Mouse (Mus musculus): Measurements from ENCODE around the gene Mrpl12. TPM values are rescaled to one million over a fixed set of nuclear protein-coding genes. Genes with fewer than 3 reads are reported as not detected.
A peak's percentile ranks its signal among the peaks of the same experiment; 100 is the strongest.
"Not testable (repeated sequence)": the region's sequence is repeated elsewhere in the genome, so short reads cannot be mapped to it uniquely, and the experiment has no call there.

Gene Mrpl12
- polyA plus RNA-seq, 1 experiment from 2014 or later, result 166 TPM

DNA sequence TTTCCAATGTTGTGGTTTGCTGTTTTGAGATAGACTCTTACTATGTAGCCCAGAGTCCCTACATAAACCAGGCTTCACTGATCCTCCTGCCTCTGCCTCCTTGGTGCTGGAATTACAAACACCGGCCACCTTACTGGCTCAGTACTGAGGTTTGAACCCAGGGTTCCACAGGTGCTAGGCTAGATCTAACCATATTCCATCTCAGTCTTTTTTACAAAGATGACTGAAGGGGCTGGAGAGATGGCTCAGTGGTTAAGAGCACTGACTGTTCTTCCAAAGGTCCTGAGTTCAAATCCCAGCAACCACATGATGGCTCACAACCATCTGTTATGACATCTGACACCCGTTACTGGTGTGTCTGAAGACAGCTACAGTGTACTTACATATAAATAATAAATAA is 29.8 kb downstream of the Mrpl12 start:
- H3K4me3 ChIP-seq (replicated peaks); H3K27me3 ChIP-seq: not testable (repeated sequence)
- 89% methylated on average over 2 of the region's 2 CpGs for WGBS

DNA sequence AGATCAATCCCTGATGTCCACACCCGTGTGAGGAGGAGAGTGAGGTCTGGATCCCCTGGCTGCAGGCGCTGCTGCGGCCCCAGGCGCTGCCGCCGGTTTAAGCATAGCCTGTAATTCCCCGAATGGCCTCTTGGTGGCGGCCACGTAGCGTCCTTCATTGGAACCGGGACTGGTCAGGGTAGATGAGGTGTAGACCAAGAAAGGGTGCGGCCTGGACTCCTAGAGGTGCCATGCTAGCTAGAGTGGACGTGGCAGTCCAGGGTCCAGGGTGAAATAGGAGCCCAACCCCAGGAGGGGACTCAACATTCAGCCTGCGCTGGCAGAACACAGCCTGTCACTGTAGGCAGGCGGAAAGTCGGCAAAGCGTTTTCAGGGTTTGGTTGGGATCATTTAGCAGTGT is 31.2 kb downstream of the Mrpl12 start:
- no peak overlapping the region for H3K27ac ChIP-seq
- peak; percentile 71 for ATAC-seq (replicated peaks; ENCODE audit: low FRiP score)
- H3K4me1 ChIP-seq, result peaks cover 37% of the 10 kb centered on the region
- no peak overlapping the region for H3K4me2 ChIP-seq
- no peak overlapping the region for H3K4me3 ChIP-seq (replicated peaks)
- H3K27me3 ChIP-seq, result no peaks in the 10 kb centered on the region
- H3K9ac ChIP-seq, result no peak overlapping the region
- H3K36me3 ChIP-seq, result no peaks in the 10 kb centered on the region
- WGBS, result 17% methylated on average over 17 of the region's 17 CpGs
- no peaks in the 10 kb centered on the region for H3K9me3 ChIP-seq (replicated peaks)

More for the DNA sequence above, 29.8 kb downstream of the Mrpl12 start:
- not testable (repeated sequence) for H3K9ac ChIP-seq; ATAC-seq (replicated peaks; ENCODE audit: low FRiP score); H3K9me3 ChIP-seq (replicated peaks); H3K27ac ChIP-seq; H3K4me2 ChIP-seq; H3K36me3 ChIP-seq
- H3K4me1 ChIP-seq, result peaks cover 33% of the 10 kb centered on the region

DNA sequence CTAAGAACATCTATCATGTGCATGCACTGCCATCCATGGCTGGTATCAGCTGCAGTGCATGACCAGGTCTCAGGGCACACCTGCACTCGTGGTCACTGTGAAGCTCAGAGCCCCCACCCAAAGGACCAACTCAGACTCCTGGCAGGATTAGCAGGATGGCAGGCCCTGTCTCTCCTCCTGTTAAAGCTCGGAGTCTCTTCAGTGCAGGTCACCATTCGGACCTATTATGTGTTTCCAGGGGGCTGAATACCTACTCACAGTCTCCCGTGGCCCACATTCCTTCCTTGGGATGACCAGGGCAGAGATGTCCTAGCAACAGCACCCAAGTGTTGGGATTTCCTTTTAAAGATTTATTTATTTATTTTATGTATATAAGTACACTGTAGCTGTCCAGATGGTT is 32.7 kb downstream of the Mrpl12 start:
- no peak for ATAC-seq (replicated peaks; ENCODE audit: low FRiP score)
- Histone ChIP-seq H3K9ac (no peak overlapping the region), H3K4me1 (peaks cover 31% of the 10 kb centered on the region), H3K27ac (no peak overlapping the region), H3K27me3 (no peaks in the 10 kb centered on the region), H3K4me2 (no peak overlapping the region), H3K9me3 (replicated peaks) (no peaks in the 10 kb centered on the region), H3K36me3 (no peaks in the 10 kb centered on the region), H3K4me3 (replicated peaks) (no peak overlapping the region)
- WGBS, result 89% methylated on average over 4 of the region's 4 CpGs

DNA sequence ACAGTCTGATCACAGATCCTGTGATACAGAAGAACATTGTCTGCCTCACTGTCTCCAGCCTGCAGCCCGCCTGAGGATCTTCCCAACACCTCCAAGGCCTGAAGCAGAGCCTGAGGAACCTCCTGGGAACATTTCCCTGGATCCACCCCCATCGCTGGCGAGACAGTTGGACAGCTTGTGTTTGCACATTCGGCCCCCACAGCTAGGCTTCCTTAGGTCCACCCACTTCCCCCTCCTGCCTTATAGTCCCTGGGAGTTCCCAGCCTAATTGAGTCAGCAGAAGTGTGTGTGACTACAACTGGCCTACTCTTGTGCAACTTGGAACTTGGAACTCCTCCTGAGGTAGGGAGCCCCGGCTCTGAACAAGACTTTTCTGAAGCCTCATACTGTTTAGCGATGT is 33.6 kb downstream of the Mrpl12 start:
- Histone ChIP-seq H3K4me2 (no peak overlapping the region; the same call in 1 of the 2 replicates), H3K4me1 (peaks cover 26% of the 10 kb centered on the region), H3K27ac (peak overlapping the region; percentile 20; the same call in 1 of the 2 replicates), H3K36me3 (no peaks in the 10 kb centered on the region), H3K4me3 (replicated peaks) (no peak overlapping the region), H3K27me3 (no peaks in the 10 kb centered on the region), H3K9ac (no peak overlapping the region), H3K9me3 (replicated peaks) (no peaks in the 10 kb centered on the region)
- no peak for ATAC-seq (replicated peaks; ENCODE audit: low FRiP score)
- WGBS, result 56% methylated on average over 6 of the region's 6 CpGs

DNA sequence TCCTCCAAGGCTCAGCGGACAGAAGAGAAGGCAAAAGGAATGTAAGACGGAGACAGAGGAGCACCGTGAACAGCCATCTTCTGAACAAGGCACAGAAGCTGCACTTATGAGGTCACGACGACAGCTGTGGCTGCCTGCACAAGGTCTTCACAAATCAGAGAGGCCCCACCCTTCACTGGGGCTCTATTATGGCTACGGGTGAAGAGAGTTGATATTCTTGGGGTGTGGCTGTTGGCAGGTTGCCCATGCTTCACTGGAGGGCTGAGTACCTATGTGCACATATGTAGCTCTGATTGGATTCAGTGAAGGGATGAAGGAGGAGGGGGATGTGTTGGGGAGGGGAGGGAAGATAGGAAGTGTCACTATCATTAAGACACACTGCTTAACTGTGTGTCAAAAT is 34.1 kb downstream of the Mrpl12 start:
- WGBS, result 65% methylated on average over 6 of the region's 6 CpGs
- H3K9ac ChIP-seq, result no peak overlapping the region
- H3K4me1 ChIP-seq, result peaks cover 23% of the 10 kb centered on the region
- H3K4me2 ChIP-seq, result no peak overlapping the region; the same call in 1 of the 2 replicates
- H3K9me3 ChIP-seq (replicated peaks), result no peaks in the 10 kb centered on the region
- no peaks in the 10 kb centered on the region for H3K27me3 ChIP-seq
- H3K4me3 ChIP-seq (replicated peaks), result no peak overlapping the region
- H3K27ac ChIP-seq, result no peak overlapping the region
- H3K36me3 ChIP-seq, result no peaks in the 10 kb centered on the region
- no peak for ATAC-seq (replicated peaks; ENCODE audit: low FRiP score)

DNA sequence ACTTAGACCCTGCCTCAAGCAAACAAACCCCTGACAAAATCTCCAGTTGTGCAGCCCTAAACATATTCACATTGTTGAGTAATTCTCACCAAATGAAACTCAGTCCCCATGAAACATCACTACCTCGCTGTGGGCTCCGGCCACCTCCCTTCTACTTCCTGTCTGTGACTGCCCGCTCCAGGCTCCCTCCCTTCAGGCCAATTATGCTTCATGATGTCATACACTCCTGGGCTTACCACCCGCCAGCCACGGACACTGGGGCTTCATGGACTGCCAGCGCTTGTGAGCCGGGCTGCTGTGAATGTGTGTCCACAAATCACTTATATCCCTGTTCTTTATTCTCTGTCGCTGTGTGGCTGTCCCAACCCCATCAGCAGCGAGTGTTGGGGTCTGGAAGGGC is 35.3 kb downstream of the Mrpl12 start:
- Histone ChIP-seq H3K9ac (no peak overlapping the region), H3K36me3 (no peaks in the 10 kb centered on the region), H3K27ac (peak overlapping the region; percentile 15; the same call in 1 of the 2 replicates), H3K27me3 (no peaks in the 10 kb centered on the region), H3K4me2 (peak overlapping the region; percentile 20; the same call in 1 of the 2 replicates), H3K4me3 (replicated peaks) (no peak overlapping the region), H3K4me1 (peaks cover 23% of the 10 kb centered on the region), H3K9me3 (replicated peaks) (no peaks in the 10 kb centered on the region)
- WGBS, result 30% methylated on average over 9 of the region's 9 CpGs
- no peak for ATAC-seq (replicated peaks; ENCODE audit: low FRiP score)

DNA sequence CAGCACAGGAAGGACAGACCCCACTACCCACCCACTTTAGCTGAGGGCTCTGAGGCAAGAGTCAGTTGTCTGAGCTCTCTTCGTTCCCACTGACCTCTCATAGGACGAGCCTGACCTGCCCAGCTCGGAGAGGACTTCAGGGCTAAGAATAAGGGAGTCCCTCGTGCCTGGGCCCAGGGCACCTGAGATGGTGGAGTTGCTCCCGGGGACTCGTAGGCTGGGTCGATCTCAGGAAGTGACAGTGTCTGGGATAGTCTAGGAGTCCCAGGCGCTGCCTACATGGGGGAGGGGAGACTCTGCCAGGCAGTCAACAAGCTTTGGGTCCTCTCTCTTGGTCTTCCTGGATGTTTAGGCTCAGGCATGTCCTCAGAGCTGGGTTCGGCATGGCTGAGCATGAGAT is 36.1 kb downstream of the Mrpl12 start:
- Histone ChIP-seq H3K27ac (no peak overlapping the region), H3K27me3 (no peaks in the 10 kb centered on the region), H3K9ac (no peak overlapping the region), H3K4me1 (peaks cover 23% of the 10 kb centered on the region), H3K36me3 (no peaks in the 10 kb centered on the region), H3K4me3 (replicated peaks) (no peak overlapping the region), H3K4me2 (no peak overlapping the region), H3K9me3 (replicated peaks) (no peaks in the 10 kb centered on the region)
- WGBS, result 63% methylated on average over 9 of the region's 9 CpGs
- ATAC-seq (replicated peaks; ENCODE audit: low FRiP score), result no peak

DNA sequence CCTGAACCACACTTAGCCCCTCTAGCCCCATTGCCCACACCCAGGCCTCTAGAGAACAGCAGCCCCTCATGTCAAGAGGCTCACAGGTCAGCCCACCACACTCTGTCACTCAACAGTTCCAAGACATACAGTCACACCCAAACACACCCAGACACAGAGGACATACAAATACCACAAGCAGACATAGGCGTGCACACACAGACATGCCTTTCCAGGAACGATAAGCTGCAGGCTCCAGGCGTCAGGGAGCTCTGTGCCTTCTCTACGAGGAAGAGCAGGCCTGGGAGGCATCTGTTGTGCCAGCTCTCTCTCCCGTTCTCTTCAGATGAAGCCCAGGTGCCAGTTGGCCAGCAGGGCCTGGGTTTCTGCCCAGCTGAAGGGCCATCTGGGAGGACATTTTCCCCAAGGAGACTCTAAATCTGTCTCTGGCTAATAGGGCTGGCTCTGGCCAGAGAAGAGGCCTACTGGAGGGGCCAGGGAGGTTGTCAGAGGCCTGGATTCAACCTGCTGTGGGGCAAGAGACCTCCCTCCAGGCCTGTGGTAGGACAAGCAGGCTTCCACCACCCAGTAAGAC is 36.6 kb downstream of the Mrpl12 start:
- H3K27ac ChIP-seq, result no peak overlapping the region
- 83% methylated on average over 5 of the region's 5 CpGs for WGBS
- H3K36me3 ChIP-seq, result no peaks in the 10 kb centered on the region
- no peaks in the 10 kb centered on the region for H3K9me3 ChIP-seq (replicated peaks)
- no peak overlapping the region for H3K4me2 ChIP-seq
- no peak overlapping the region for H3K9ac ChIP-seq
- no peak for ATAC-seq (replicated peaks; ENCODE audit: low FRiP score)
- H3K4me1 ChIP-seq, result peaks cover 20% of the 10 kb centered on the region
- H3K27me3 ChIP-seq, result no peaks in the 10 kb centered on the region
- H3K4me3 ChIP-seq (replicated peaks), result no peak overlapping the region

DNA sequence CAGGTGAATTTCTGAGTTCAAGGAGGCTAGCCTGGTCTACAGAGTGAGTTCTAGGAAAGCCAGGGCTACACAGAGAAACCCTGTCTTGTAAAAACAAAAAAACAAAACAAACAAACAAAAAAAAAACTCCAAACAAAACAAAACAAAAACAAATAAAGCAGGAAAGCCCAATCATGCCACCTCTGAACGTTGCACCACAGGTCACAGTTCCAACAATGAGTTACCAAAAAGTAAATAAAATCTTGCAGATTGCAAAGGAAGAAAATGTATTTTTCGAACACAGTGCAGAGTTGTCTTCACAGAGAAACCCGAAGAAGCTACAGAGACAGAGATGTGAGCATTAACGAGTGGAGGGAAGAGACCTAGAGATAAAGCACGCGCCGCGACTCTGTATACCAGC is 38.2 kb downstream of the Mrpl12 start:
- WGBS, result 85% methylated on average over 8 of the region's 8 CpGs
- H3K4me1 ChIP-seq, result peaks cover 20% of the 10 kb centered on the region
- no peak for ATAC-seq (replicated peaks; ENCODE audit: low FRiP score)

DNA sequence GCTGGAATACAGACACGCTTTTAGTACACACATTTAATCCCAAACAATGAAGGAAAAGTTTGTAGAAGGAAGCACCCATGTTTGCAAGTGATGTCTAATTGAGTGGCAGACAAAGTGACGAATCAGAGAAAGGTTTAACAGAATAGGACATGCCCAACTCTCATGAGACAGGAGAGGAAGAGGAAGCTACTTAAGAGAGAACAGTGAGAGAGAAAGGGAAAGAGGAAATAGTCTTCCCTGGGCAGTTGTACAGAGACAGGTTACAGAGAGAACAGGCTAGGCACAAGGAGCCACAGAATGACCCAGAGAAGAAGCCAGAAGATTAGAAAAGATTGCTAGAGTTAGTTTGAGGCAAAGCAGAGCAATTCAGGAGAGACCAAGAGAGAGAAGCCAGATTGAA is 41.5 kb downstream of the Mrpl12 start:
- peaks cover 36% of the 10 kb centered on the region for H3K27me3 ChIP-seq
- ATAC-seq (replicated peaks; ENCODE audit: low FRiP score), result no peak

More for the DNA sequence above, 38.2 kb downstream of the Mrpl12 start:
- Histone ChIP-seq H3K36me3 (no peaks in the 10 kb centered on the region), H3K27ac (no peak overlapping the region), H3K4me3 (replicated peaks) (no peak overlapping the region), H3K9ac (no peak overlapping the region), H3K9me3 (replicated peaks) (no peaks in the 10 kb centered on the region), H3K4me2 (no peak overlapping the region), H3K27me3 (peaks cover 3% of the 10 kb centered on the region)

DNA sequence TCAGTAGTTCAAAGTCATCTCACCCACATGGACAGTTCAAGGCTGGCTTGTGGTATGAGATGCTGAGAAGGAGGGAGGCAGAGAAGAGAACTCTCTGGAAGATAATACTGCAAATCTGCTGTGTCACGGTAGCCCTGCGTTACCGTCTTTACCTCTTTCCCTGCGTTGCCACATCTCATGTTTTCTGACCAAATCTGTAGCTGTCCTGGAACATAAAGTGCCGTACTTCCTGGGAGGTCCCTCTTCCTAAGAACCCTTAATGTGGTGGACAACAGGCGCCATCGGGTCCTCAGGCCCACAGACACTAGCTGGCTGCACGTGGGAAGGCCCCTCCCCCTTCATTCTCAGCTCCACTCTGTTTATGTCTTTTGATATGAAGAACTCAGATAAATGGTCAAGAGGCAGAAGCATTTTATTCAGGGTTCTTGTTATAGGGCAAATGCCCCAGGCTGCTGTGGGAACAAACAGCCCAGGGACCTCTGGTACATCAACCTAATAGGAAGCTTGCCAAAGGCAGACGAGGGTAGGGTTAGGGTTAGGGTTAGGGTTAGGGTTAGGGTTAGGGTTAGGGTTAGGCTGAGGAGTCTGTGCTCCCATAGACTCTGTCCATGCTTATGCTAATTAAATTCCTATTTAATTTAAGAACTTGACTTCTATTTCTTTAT is 43.4 kb downstream of the Mrpl12 start:
- ATAC-seq (replicated peaks; ENCODE audit: low FRiP score), result no peak
- H3K9me3 ChIP-seq (replicated peaks), result no peaks in the 10 kb centered on the region
- no peak overlapping the region for H3K4me3 ChIP-seq (replicated peaks)
- H3K9ac ChIP-seq, result no peak overlapping the region
- H3K36me3 ChIP-seq, result no peaks in the 10 kb centered on the region
- H3K4me1 ChIP-seq, result peaks cover 18% of the 10 kb centered on the region
- H3K27me3 ChIP-seq, result peaks cover 54% of the 10 kb centered on the region
- no peak overlapping the region for H3K4me2 ChIP-seq
- H3K27ac ChIP-seq, result no peak overlapping the region
- WGBS, result 78% methylated on average over 9 of the region's 9 CpGs

More for the DNA sequence above, 41.5 kb downstream of the Mrpl12 start:
- Histone ChIP-seq H3K4me3 (replicated peaks) (no peak overlapping the region), H3K27ac (no peak overlapping the region), H3K36me3 (no peaks in the 10 kb centered on the region), H3K9ac (no peak overlapping the region), H3K4me2 (no peak overlapping the region), H3K4me1 (peaks cover 10% of the 10 kb centered on the region), H3K9me3 (replicated peaks) (no peaks in the 10 kb centered on the region)
- WGBS, result 79% methylated on average over 2 of the region's 2 CpGs

DNA sequence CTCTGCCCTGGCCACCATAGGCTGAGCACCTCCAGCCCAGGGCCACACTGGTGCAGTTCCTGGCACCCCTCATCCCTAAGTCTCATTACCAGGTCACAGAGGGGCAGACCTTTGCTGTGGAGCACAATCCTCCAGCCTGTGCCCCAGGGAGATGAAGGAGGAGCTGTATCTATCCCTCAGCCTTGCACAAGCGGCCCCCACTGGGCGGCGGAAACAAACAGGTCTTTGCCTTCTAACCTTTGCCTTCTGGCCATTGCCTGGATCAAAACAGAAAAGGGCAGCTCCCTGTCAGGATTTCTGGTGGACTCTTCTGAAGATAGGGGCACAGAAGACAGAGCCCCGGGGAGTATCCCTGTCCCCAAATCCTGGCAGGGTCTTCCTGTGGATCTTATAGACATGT is 44.5 kb downstream of the Mrpl12 start:
- WGBS, result 67% methylated on average over 4 of the region's 4 CpGs

More for the DNA sequence above, 44.5 kb downstream of the Mrpl12 start:
- Histone ChIP-seq H3K4me1 (peaks cover 18% of the 10 kb centered on the region), H3K9me3 (replicated peaks) (no peaks in the 10 kb centered on the region), H3K9ac (no peak overlapping the region), H3K4me3 (replicated peaks) (no peak overlapping the region), H3K27me3 (peaks cover 64% of the 10 kb centered on the region), H3K27ac (no peak overlapping the region), H3K36me3 (no peaks in the 10 kb centered on the region), H3K4me2 (no peak overlapping the region)
- ATAC-seq (replicated peaks; ENCODE audit: low FRiP score), result no peak
